8 mouse cellular contexts compared by ENCODE assay signal in genomic region chr5:125176864-125177263, GRCm38 (mm10). TPM values are rescaled to one million over a fixed set of nuclear protein-coding genes. Genes with fewer than 3 reads are reported as not detected.
DNase-seq lines count a peak whose midpoint lies in the region; ATAC-seq and TF ChIP-seq lines count a peak whose summit lies in the region.

No protein-coding gene starts in this region.

- peaks cover 31% of the 10 kb centered on the region for H3K4me1 ChIP-seq in cortical plate, adult 2 months (ENCODE audit: control insufficient read depth, insufficient read depth, low read length)
- H3K4me1 ChIP-seq in hindbrain, embryonic 13.5 days (replicated peaks) = peaks cover 77% of the 10 kb centered on the region
- peaks cover 9% of the 10 kb centered on the region for H3K4me1 ChIP-seq in stomach, postnatal 0 days (replicated peaks; ENCODE audit: control insufficient read depth, insufficient read depth)

- TF ChIP-seq CTCF in cortical plate, adult 2 months (IDR thresholded peaks at IDR 0.05; ENCODE audit: extremely low read depth, insufficient read depth, low read length) = no peak
- peak; percentile 8; the same call in 1 of the 2 replicates for TF ChIP-seq CTCF in stomach, postnatal 0 days (IDR thresholded peaks at IDR 0.05; ENCODE audit: low read depth)

- no peaks in the 10 kb centered on the region for H3K9me3 ChIP-seq in hindbrain, embryonic 13.5 days
- no peaks in the 10 kb centered on the region for H3K9me3 ChIP-seq in stomach, postnatal 0 days (ENCODE audit: control insufficient read depth, low read length)

- TF ChIP-seq POLR2A in cortical plate, adult 2 months (IDR thresholded peaks at IDR 0.05; ENCODE audit: extremely low read depth, insufficient read depth, low read length) = no peak

- H3K36me3 ChIP-seq in hindbrain, embryonic 13.5 days = no peaks in the 10 kb centered on the region
- H3K36me3 ChIP-seq in stomach, postnatal 0 days (ENCODE audit: control insufficient read depth, insufficient read depth, low read length) = no peaks in the 10 kb centered on the region

- no peaks in the 10 kb centered on the region for H3K27me3 ChIP-seq in hindbrain, embryonic 13.5 days
- H3K27me3 ChIP-seq in stomach, postnatal 0 days (ENCODE audit: control insufficient read depth, insufficient read depth, low read length) = no peaks in the 10 kb centered on the region

- peak overlapping the region; percentile 69 for H3K4me3 ChIP-seq in cortical plate, adult 2 months (ENCODE audit: insufficient read depth, low read length)
- H3K4me3 ChIP-seq in hindbrain, embryonic 13.5 days = peak overlapping the region; percentile 87
- peak overlapping the region; percentile 82 for H3K4me3 ChIP-seq in stomach, postnatal 0 days (ENCODE audit: low read depth, low read length)

- peak overlapping the region; percentile 92 for H3K4me2 ChIP-seq in hindbrain, embryonic 13.5 days
- peak overlapping the region; percentile 93 for H3K4me2 ChIP-seq in stomach, postnatal 0 days (replicated peaks; ENCODE audit: low read depth)

- H3K27ac ChIP-seq in cortical plate, adult 2 months (ENCODE audit: insufficient read depth, low read length) = peak overlapping the region; percentile 78
- H3K27ac ChIP-seq in hindbrain, embryonic 13.5 days = peak overlapping the region; percentile 96
- H3K27ac ChIP-seq in stomach, postnatal 0 days (replicated peaks) = peak overlapping the region; percentile 96; the same call in 1 of the 2 replicates

- WGBS in hindbrain, embryonic 13.5 days = 5% methylated on average over 12 of the region's 12 CpGs
- 10% methylated on average over 12 of the region's 12 CpGs for WGBS in stomach, postnatal 0 days

- no peak for TF ChIP-seq EP300 in stomach, postnatal 0 days (optimal IDR thresholded peaks at IDR 0.05)

- DNase-seq in cerebellum, adult 11-12 months = peak; percentile 74
- no peak for DNase-seq in cerebellum, adult 11 months
- DNase-seq in left cerebral cortex, adult 11 months (ENCODE audit: low spot score) = peak; percentile 52
- DNase-seq in lung, postnatal 25 days (ENCODE audit: low spot score) = peak; percentile 69
- DNase-seq in stomach, postnatal 0 days (ENCODE audit: low spot score) = no peak
- DNase-seq in urinary bladder, postnatal 25 days (ENCODE audit: low spot score) = no peak

- ATAC-seq in hindbrain, embryonic 13.5 days (ENCODE audit: low FRiP score) = no peak
- ATAC-seq in stomach, postnatal 0 days (ENCODE audit: low FRiP score, low TSS enrichment) = no peak

- peak overlapping the region; percentile 92 for H3K9ac ChIP-seq in hindbrain, embryonic 13.5 days
- peak overlapping the region; percentile 93; the same call in 1 of the 2 replicates for H3K9ac ChIP-seq in stomach, postnatal 0 days (ENCODE audit: low read length)

RNA-seq across cellular contexts. Expression of gene Ncor2, which starts 2.2 kb away (rescaled TPM):
- 74.6 and 76.1 TPM in 2 replicates for polyA plus RNA-seq in cortical plate, adult 2 months (2012; rRNA removed)
- polyA plus RNA-seq in hindbrain, embryonic 13.5 days (2015; fragmentation: Nextera tagmentation; extraction: Ambion mirVana) = 24.8 and 25.1 TPM in 2 replicates
- polyA plus RNA-seq in stomach, postnatal 0 days (2015; fragmentation: Nextera tagmentation; extraction: Ambion mirVana) = 11.1 and 12.1 TPM in 2 replicates

Comparison
In these comparisons a context has a peak if more than half of its experiments do, and no peak if none do; other contexts are left out.
1. DNase-seq: peak in cerebellum, adult 11-12 months (single experiment), left cerebral cortex, adult 11 months (single experiment) and lung, postnatal 25 days (single experiment); none in cerebellum, adult 11 months (single experiment), stomach, postnatal 0 days (single experiment) and urinary bladder, postnatal 25 days (single experiment).
2. Peak in every context shown above with its lines, with median percentiles within 50 percentile points of each other: H3K27ac ChIP-seq and H3K4me3 ChIP-seq.